Mouse (Mus musculus): ENCODE results near the gene Lrwd1. TPM values are rescaled to one million over a fixed set of nuclear protein-coding genes. Genes with fewer than 3 reads are reported as not detected.
A peak's percentile ranks its signal among the peaks of the same experiment; 100 is the strongest.
"Not testable (repeated sequence)": the region's sequence is repeated elsewhere in the genome, so short reads cannot be mapped to it uniquely, and the experiment has no call there.

The Lrwd1 gene
- polyA plus RNA-seq, 1 experiment from 2014 or later = 18.1 TPM

DNA sequence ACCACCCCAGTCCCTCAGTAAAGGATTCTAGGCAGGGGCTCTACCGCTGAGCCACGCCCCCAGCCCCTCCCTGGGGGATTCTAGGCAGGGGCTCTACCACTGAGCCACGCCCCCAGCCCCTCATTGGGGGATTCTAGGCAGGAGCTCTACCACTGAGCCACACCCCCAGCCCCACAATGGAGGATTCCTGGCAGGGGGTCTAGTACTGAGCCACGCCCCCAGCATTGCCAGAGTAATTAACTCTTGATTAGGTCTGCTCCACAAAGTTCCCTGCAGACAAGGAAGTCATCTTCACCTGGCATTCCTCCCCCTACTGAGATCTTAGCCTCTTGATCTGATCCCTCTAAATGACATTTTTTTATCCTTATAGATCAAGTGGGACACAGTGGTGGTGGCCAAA is 22.3 kb downstream of the Lrwd1 start:
- H3K36me3 ChIP-seq; ATAC-seq (ENCODE audit: extremely low read depth, insufficient number of reproducible peaks, low FRiP score, low TSS enrichment); H3K27ac ChIP-seq (replicated peaks); H3K4me2 ChIP-seq; H3K27me3 ChIP-seq (replicated peaks); H3K4me3 ChIP-seq; H3K9me3 ChIP-seq; H3K9ac ChIP-seq: not testable (repeated sequence)
- peaks cover 22% of the 10 kb centered on the region for H3K4me1 ChIP-seq
- 36% methylated on average over 4 of the region's 4 CpGs for WGBS

DNA sequence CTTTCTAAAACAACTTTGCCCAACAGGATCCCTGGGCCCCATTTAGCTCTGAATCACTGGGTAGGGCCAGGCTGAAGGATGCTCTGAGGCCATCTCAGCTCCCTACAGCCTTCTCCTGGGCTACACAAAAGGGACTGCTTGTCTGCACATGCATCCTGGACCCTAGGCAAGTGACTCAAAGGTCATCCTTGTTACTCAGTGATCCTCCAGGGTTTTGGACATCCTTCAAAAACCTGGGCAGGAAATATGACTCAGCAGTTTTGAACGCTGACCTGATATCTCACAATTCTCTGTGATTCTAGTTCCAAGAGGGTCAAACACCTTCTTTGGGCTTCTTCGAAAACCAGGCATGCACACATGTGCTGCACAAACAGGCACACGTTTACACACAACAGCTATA is 26.8 kb downstream of the Lrwd1 start:
- no peaks in the 10 kb centered on the region for H3K4me1 ChIP-seq
- H3K4me2 ChIP-seq = no peak overlapping the region
- no peak overlapping the region for H3K4me3 ChIP-seq
- no peak overlapping the region for H3K9ac ChIP-seq
- WGBS = 56% methylated on average over 3 of the region's 3 CpGs
- no peaks in the 10 kb centered on the region for H3K36me3 ChIP-seq
- no peaks in the 10 kb centered on the region for H3K9me3 ChIP-seq
- peaks cover 23% of the 10 kb centered on the region for H3K27me3 ChIP-seq (replicated peaks)
- ATAC-seq (ENCODE audit: extremely low read depth, insufficient number of reproducible peaks, low FRiP score, low TSS enrichment) = no peak
- no peak overlapping the region for H3K27ac ChIP-seq (replicated peaks)

DNA sequence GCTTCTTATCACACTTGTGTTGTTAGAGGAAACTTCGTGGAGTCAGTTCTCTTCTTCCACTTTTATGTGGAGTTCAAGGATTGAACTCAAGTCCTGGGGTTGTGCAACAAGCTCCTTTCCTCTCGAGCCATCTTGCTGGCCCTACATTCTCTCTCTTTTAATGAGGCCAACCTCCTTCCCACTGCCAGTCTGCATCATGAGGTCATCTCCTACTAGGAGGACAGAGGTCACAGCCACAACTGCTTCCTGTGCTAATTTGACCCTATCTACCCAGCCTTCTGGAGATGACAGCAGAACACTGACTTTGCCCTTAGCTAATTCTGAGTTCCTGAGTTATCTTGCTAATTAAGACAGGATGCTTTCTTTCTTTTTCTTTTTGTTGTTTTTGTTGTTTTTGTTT is 27.4 kb downstream of the Lrwd1 start:
- Histone ChIP-seq H3K9ac (no peak overlapping the region), H3K36me3 (no peaks in the 10 kb centered on the region), H3K27me3 (replicated peaks) (peaks cover 29% of the 10 kb centered on the region), H3K4me2 (no peak overlapping the region), H3K4me1 (no peaks in the 10 kb centered on the region), H3K27ac (replicated peaks) (no peak overlapping the region), H3K4me3 (no peak overlapping the region), H3K9me3 (no peaks in the 10 kb centered on the region)
- ATAC-seq (ENCODE audit: extremely low read depth, insufficient number of reproducible peaks, low FRiP score, low TSS enrichment) = no peak
- WGBS = 28% methylated on average over 2 of the region's 2 CpGs

DNA sequence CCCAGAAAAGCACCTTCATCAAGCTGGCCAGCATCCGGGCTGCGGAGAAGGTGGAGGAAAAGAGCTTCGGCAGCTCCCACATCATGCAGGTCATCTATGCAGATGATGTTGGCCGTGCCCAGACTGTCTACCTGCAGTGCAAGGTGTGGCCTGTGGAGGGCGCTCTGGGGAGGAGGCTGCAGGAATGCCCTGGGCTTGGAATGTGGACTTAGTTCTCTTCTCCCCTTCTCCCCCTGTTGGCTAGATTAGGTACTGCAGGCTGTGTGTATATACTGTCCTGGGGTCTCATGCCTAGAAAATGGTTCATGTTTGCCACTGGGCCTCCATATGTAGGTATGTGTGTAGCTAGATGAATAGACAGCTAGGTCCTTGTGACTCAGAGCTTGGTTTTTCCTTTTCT is 31.4 kb downstream of the Lrwd1 start:
- Histone ChIP-seq H3K9ac (no peak overlapping the region), H3K27ac (replicated peaks) (no peak overlapping the region), H3K36me3 (no peaks in the 10 kb centered on the region), H3K4me2 (no peak overlapping the region), H3K9me3 (no peaks in the 10 kb centered on the region), H3K4me3 (no peak overlapping the region), H3K27me3 (replicated peaks) (peaks cover 50% of the 10 kb centered on the region), H3K4me1 (peaks cover 4% of the 10 kb centered on the region)
- ATAC-seq (ENCODE audit: extremely low read depth, insufficient number of reproducible peaks, low FRiP score, low TSS enrichment) = no peak
- 78% methylated on average over 5 of the region's 5 CpGs for WGBS

DNA sequence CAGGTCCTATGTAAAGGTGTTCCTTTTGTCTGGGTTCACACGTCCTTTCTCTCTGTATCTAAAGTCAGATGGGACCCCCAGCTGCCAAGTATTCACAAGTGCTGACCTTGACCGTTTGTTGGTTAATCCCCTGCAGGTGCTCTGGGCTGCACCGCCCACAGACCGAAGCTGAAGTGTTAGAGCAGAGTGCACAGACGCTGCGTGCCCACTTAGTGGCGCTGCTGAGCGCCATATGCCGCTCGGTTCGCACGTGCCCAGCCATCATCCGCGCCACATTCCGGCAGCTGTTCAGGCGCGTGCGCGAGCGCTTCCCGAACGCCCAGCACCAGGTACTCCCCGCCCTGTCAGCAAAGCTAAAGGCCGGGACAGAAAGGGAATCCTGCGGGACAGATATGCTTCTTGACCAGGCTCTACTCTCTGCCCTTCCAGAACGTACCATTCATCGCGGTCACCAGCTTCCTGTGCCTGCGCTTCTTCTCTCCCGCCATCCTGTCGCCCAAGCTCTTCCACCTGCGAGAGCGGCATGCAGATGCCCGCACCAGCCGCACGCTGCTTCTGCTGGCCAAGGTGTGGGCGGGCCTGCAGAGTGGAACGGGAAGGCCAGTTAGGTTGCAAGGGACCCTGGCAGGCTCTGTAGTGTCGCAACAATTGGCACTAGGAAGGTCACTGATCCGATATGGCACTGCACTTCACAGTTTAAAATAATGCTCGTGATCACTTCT is 33.6 kb downstream of the Lrwd1 start:
- Histone ChIP-seq H3K4me3 (peak overlapping the region; percentile 40), H3K27me3 (replicated peaks) (peaks cover 50% of the 10 kb centered on the region), H3K4me2 (peak overlapping the region; percentile 65), H3K9me3 (no peaks in the 10 kb centered on the region), H3K36me3 (no peaks in the 10 kb centered on the region), H3K4me1 (peaks cover 4% of the 10 kb centered on the region), H3K27ac (replicated peaks) (no peak overlapping the region), H3K9ac (peak overlapping the region; percentile 54)
- WGBS = 6% methylated on average over 41 of the region's 41 CpGs
- ATAC-seq (ENCODE audit: extremely low read depth, insufficient number of reproducible peaks, low FRiP score, low TSS enrichment) = no peak

DNA sequence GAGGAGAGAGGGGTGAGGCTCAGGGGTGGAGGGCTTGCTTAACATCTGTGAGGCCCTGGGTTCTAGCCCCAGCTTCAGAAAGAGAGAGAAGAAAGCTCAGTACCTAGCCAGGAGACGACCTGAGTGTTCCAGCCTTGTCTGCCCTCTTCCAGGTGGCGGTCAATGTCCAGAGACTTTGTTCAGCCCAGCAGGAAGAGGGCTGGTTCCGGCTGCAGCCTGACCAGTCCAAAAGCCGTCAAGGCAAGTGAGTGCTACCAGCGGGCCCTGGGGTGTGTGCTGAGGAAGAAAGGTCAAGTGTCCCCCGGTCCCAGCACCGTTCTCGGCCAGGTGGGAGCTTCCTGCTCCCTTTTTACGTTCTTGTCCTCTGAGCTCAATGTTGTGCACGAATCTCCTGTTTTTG is 37.3 kb downstream of the Lrwd1 start:
- Histone ChIP-seq H3K9me3 (no peaks in the 10 kb centered on the region), H3K27ac (replicated peaks) (no peak overlapping the region), H3K4me2 (no peak overlapping the region), H3K4me1 (peaks cover 4% of the 10 kb centered on the region), H3K4me3 (no peak overlapping the region), H3K9ac (no peak overlapping the region), H3K27me3 (replicated peaks) (peaks cover 31% of the 10 kb centered on the region), H3K36me3 (no peaks in the 10 kb centered on the region)
- WGBS = 76% methylated on average over 10 of the region's 10 CpGs
- no peak for ATAC-seq (ENCODE audit: extremely low read depth, insufficient number of reproducible peaks, low FRiP score, low TSS enrichment)

DNA sequence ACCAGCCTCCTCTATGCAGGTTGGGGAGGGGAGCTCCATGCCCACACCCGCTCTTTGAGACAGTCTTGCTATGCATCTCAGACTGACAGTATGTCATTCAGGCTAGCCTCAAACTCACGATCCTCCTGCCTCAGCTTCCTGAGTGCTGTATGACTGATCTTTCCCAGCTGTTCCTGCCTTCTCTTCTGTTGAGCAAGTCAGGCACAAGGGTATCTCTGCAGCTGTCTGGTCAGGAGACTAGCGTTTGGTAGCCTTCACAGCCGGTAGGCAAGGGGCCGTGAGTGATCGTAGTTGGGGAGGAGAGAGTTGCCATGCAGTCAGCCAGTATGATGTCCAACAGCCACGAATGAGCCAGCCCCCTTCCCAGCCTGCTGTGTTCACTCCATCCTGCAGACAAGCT is 40.8 kb downstream of the Lrwd1 start:
- H3K9me3 ChIP-seq = no peaks in the 10 kb centered on the region
- H3K4me2 ChIP-seq = no peak overlapping the region
- H3K27me3 ChIP-seq (replicated peaks) = peaks cover 15% of the 10 kb centered on the region
- no peaks in the 10 kb centered on the region for H3K4me1 ChIP-seq
- H3K4me3 ChIP-seq = no peak overlapping the region
- H3K36me3 ChIP-seq = no peaks in the 10 kb centered on the region
- no peak overlapping the region for H3K27ac ChIP-seq (replicated peaks)
- no peak overlapping the region for H3K9ac ChIP-seq
- ATAC-seq (ENCODE audit: extremely low read depth, insufficient number of reproducible peaks, low FRiP score, low TSS enrichment) = no peak
- whole genome bisulfite sequencing = 62% methylated on average over 7 of the region's 7 CpGs

DNA sequence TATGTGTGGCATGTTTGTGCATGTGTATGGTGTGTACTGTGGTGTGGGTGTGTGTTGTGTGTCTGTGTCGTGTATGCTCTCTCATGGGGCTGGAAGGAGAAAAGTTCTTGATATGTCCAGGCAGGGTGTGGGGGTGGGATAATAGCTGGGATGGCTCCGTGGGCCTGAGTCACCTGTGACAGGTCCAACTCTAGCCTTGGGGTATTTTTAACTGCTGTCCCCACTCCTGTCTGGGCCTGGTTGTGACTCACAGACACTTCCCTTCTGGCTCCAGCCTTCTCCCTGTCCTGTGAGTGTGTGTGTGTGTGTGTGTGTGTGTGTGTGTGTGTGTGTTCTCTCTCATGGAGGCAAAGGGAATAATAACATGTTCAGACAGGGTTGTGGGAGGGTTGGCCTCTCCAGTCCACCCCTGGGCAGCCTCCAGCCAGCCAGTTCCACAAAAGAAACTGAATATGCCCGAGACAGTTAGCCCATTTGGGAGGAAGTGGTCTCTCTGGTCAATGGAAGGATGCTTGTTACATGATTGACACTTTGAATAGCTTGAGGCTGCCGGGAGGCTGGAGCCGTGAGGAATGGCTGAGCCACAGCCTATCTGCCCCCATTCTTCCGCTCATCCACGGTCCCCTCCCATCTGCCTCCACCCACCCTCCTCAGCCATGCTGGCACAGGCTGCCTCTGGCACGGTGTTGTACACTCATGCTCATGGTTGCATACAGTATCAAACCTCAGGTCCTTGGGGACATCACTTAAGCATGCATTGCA is 41.4 kb downstream of the Lrwd1 start:
- H3K27me3 ChIP-seq (replicated peaks) = peaks cover 20% of the 10 kb centered on the region
- no peaks in the 10 kb centered on the region for H3K4me1 ChIP-seq
- H3K4me3 ChIP-seq = no peak overlapping the region
- no peak overlapping the region for H3K27ac ChIP-seq (replicated peaks)
- WGBS = 46% methylated on average over 8 of the region's 8 CpGs
- no peaks in the 10 kb centered on the region for H3K36me3 ChIP-seq
- no peak for ATAC-seq (ENCODE audit: extremely low read depth, insufficient number of reproducible peaks, low FRiP score, low TSS enrichment)
- H3K4me2 ChIP-seq = no peak overlapping the region
- H3K9me3 ChIP-seq = no peaks in the 10 kb centered on the region
- H3K9ac ChIP-seq = no peak overlapping the region

DNA sequence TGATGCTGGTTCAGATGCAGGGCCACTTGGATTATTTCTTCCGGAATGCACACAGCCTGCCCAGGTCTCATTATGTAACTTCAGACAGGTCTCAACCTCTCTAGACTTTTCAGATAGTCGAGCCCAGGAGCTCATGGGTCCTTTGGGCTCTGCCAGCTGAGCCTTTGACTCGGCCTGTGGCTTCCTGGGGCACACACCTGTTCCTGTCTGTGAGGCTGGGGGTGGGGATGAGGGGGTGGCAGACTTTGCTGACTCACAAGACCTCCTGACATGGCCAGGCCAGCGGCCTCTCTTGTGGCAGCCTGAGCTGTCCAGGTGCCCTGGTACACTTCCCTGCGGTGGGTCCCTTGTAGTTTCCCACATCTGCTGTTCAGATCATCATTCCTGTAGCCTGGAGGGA is 43.9 kb downstream of the Lrwd1 start:
- Histone ChIP-seq H3K27ac (replicated peaks) (no peak overlapping the region), H3K36me3 (no peaks in the 10 kb centered on the region)
- 72% methylated on average over 5 of the region's 5 CpGs for WGBS

DNA sequence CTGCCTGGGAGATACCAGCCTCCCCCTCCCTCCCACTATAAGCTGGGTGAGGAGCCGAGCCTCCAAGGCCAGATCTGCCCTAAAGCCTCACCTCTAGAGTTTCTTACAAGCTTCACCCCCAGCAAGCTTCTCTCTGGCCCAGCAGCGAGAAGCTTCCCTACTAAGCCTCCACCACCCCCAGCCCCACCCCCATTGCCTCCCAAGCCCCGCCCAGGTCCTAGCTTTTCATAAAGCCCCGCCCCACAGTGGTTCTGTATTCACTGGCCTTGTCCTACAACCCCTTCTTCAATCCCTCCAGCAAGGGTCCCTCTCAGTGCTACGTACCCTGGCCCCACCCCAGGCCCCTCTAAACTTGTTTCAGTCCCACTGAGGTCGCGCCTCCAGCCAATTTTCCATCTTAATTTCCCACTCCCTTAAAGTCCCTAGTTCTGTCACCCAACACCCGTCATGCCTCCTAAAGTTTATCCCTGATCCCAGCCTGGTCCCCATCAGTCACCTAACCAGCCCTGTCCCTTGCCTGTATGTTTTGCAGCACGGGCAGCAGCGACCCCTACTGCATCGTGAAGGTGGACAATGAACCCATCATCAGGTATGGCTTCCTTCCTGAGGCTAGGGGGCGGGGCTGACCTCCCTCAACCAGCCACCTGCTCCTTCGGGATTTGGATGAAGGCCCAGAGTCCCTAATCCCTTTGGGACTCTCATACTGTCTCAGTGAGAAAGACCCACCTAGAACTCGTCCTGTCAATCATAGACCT is 46.9 kb downstream of the Lrwd1 start:
- Histone ChIP-seq H3K4me2 (no peak overlapping the region), H3K27me3 (replicated peaks) (peaks cover 64% of the 10 kb centered on the region), H3K4me1 (peaks cover 12% of the 10 kb centered on the region), H3K4me3 (no peak overlapping the region), H3K36me3 (no peaks in the 10 kb centered on the region), H3K9ac (no peak overlapping the region), H3K27ac (replicated peaks) (no peak overlapping the region), H3K9me3 (no peaks in the 10 kb centered on the region)
- no peak for ATAC-seq (ENCODE audit: extremely low read depth, insufficient number of reproducible peaks, low FRiP score, low TSS enrichment)
- 18% methylated on average over 14 of the region's 14 CpGs for WGBS

More for the DNA sequence above, 43.9 kb downstream of the Lrwd1 start:
- H3K9me3 ChIP-seq = no peaks in the 10 kb centered on the region
- peaks cover 40% of the 10 kb centered on the region for H3K27me3 ChIP-seq (replicated peaks)
- H3K9ac ChIP-seq = no peak overlapping the region
- H3K4me2 ChIP-seq = no peak overlapping the region
- no peak overlapping the region for H3K4me3 ChIP-seq
- no peaks in the 10 kb centered on the region for H3K4me1 ChIP-seq
- no peak for ATAC-seq (ENCODE audit: extremely low read depth, insufficient number of reproducible peaks, low FRiP score, low TSS enrichment)

DNA sequence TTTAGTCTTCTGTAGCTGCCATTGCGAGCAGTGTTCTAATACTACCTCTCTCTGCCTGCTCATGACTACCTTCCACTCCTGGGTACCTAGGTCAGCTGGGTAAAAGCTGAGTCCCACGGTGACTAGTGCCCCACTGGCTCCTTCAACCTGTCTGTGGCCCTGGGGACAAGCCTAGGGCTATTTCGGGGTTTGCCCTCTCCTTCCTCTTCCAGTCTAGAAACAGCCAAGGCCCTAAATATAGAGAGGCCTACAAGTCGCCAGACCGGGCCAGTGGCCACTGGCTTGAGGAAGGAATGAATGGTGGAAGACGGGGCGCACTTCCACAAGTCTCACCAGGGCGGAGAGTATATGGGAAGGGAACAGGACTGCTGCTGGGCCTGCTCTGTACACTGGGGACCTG is 49.6 kb downstream of the Lrwd1 start:
- Histone ChIP-seq H3K4me3 (no peak overlapping the region), H3K36me3 (no peaks in the 10 kb centered on the region), H3K27me3 (replicated peaks) (peaks cover 60% of the 10 kb centered on the region), H3K27ac (replicated peaks) (no peak overlapping the region), H3K4me1 (peaks cover 12% of the 10 kb centered on the region), H3K4me2 (no peak overlapping the region), H3K9ac (no peak overlapping the region), H3K9me3 (no peaks in the 10 kb centered on the region)
- ATAC-seq (ENCODE audit: extremely low read depth, insufficient number of reproducible peaks, low FRiP score, low TSS enrichment) = no peak
- WGBS = 81% methylated on average over 8 of the region's 8 CpGs

Data from heart, embryonic 13.5 days (tissue).